Mouse (Mus musculus): ENCODE data around the gene Mbnl3. TPM values are rescaled to one million over a fixed set of nuclear protein-coding genes. Genes with fewer than 3 reads are reported as not detected.

The Mbnl3 gene
- polyA plus RNA-seq, 1 experiment from 2014 or later: 4.0 TPM

GRCm38 (mm10) chrX:51167976-51168375 lies 38.4 kb downstream of the Mbnl3 start:
- ATAC-seq (ENCODE audit: low FRiP score) (no peak), DNase-seq (ENCODE audit: low spot score) (no peak)
- H3K4me2 ChIP-seq (replicated peaks; ENCODE audit: low read depth, low read length): no peak overlapping the region
- no peaks in the 10 kb centered on the region for H3K4me1 ChIP-seq (replicated peaks; ENCODE audit: control insufficient read depth, insufficient read depth, low read length)
- no peaks in the 10 kb centered on the region for H3K36me3 ChIP-seq (ENCODE audit: control insufficient read depth, insufficient read depth, low read length)
- H3K27ac ChIP-seq (ENCODE audit: low read depth, low read length): no peak overlapping the region
- no peak overlapping the region for H3K4me3 ChIP-seq (ENCODE audit: low read depth, low read length)
- 91% methylated on average over 3 of the region's 3 CpGs for WGBS
- H3K9ac ChIP-seq (ENCODE audit: low read depth, low read length): no peak overlapping the region
- no peaks in the 10 kb centered on the region for H3K27me3 ChIP-seq (ENCODE audit: control insufficient read depth, insufficient read depth, low read length)
- no peaks in the 10 kb centered on the region for H3K9me3 ChIP-seq (ENCODE audit: control insufficient read depth, low read length)

- no peak for DNase-seq (ENCODE audit: low spot score)
- Histone ChIP-seq H3K27me3 (ENCODE audit: control insufficient read depth, insufficient read depth, low read length) (no peaks in the 10 kb centered on the region), H3K4me1 (replicated peaks; ENCODE audit: control insufficient read depth, insufficient read depth, low read length) (no peaks in the 10 kb centered on the region), H3K27ac (ENCODE audit: low read depth, low read length) (no peak overlapping the region), H3K9me3 (ENCODE audit: control insufficient read depth, low read length) (no peaks in the 10 kb centered on the region), H3K4me2 (replicated peaks; ENCODE audit: low read depth, low read length) (no peak overlapping the region), H3K36me3 (ENCODE audit: control insufficient read depth, insufficient read depth, low read length) (no peaks in the 10 kb centered on the region), H3K9ac (ENCODE audit: low read depth, low read length) (no peak overlapping the region), H3K4me3 (ENCODE audit: low read depth, low read length) (no peak overlapping the region)
- no peak for ATAC-seq (ENCODE audit: low FRiP score)
- WGBS: 80% methylated on average over 5 of the region's 5 CpGs
Observed at GRCm38 (mm10) chrX:51164766-51165165, 41.6 kb downstream of the Mbnl3 start.

- DNase-seq (ENCODE audit: low spot score) (no peak), ATAC-seq (ENCODE audit: low FRiP score) (no peak)
- Histone ChIP-seq H3K27ac (ENCODE audit: low read depth, low read length) (no peak overlapping the region), H3K4me1 (replicated peaks; ENCODE audit: control insufficient read depth, insufficient read depth, low read length) (no peaks in the 10 kb centered on the region), H3K9ac (ENCODE audit: low read depth, low read length) (no peak overlapping the region), H3K36me3 (ENCODE audit: control insufficient read depth, insufficient read depth, low read length) (no peaks in the 10 kb centered on the region), H3K4me3 (ENCODE audit: low read depth, low read length) (no peak overlapping the region), H3K4me2 (replicated peaks; ENCODE audit: low read depth, low read length) (no peak overlapping the region), H3K27me3 (ENCODE audit: control insufficient read depth, insufficient read depth, low read length) (no peaks in the 10 kb centered on the region), H3K9me3 (ENCODE audit: control insufficient read depth, low read length) (no peaks in the 10 kb centered on the region)
- WGBS: 60% methylated on average over 4 of the region's 4 CpGs
Observed at GRCm38 (mm10) chrX:51148436-51148835, 57.9 kb downstream of the Mbnl3 start.

- Histone ChIP-seq H3K4me2 (replicated peaks; ENCODE audit: low read depth, low read length) (no peak overlapping the region), H3K9ac (ENCODE audit: low read depth, low read length) (no peak overlapping the region), H3K27ac (ENCODE audit: low read depth, low read length) (no peak overlapping the region), H3K27me3 (ENCODE audit: control insufficient read depth, insufficient read depth, low read length) (no peaks in the 10 kb centered on the region), H3K4me3 (ENCODE audit: low read depth, low read length) (no peak overlapping the region), H3K9me3 (ENCODE audit: control insufficient read depth, low read length) (no peaks in the 10 kb centered on the region), H3K4me1 (replicated peaks; ENCODE audit: control insufficient read depth, insufficient read depth, low read length) (no peaks in the 10 kb centered on the region), H3K36me3 (ENCODE audit: control insufficient read depth, insufficient read depth, low read length) (no peaks in the 10 kb centered on the region)
- 28% methylated on average over 4 of the region's 4 CpGs for WGBS
- DNase-seq (ENCODE audit: low spot score) (peak; percentile 10), ATAC-seq (ENCODE audit: low FRiP score) (no peak)
Observed at GRCm38 (mm10) chrX:51146351-51146750, 60.0 kb downstream of the Mbnl3 start.

GRCm38 (mm10) chrX:51140055-51140454 lies 66.3 kb downstream of the Mbnl3 start:
- H3K9ac ChIP-seq (ENCODE audit: low read depth, low read length): no peak overlapping the region
- H3K4me1 ChIP-seq (replicated peaks; ENCODE audit: control insufficient read depth, insufficient read depth, low read length): no peaks in the 10 kb centered on the region
- H3K9me3 ChIP-seq (ENCODE audit: control insufficient read depth, low read length): no peaks in the 10 kb centered on the region
- no peaks in the 10 kb centered on the region for H3K27me3 ChIP-seq (ENCODE audit: control insufficient read depth, insufficient read depth, low read length)
- DNase-seq (ENCODE audit: low spot score): no peak
- H3K4me2 ChIP-seq (replicated peaks; ENCODE audit: low read depth, low read length): no peak overlapping the region
- WGBS: 71% methylated on average over 3 of the region's 3 CpGs
- no peak overlapping the region for H3K27ac ChIP-seq (ENCODE audit: low read depth, low read length)
- no peak overlapping the region for H3K4me3 ChIP-seq (ENCODE audit: low read depth, low read length)
- H3K36me3 ChIP-seq (ENCODE audit: control insufficient read depth, insufficient read depth, low read length): no peaks in the 10 kb centered on the region
- ATAC-seq (ENCODE audit: low FRiP score): no peak

- DNase-seq (ENCODE audit: low spot score): no peak
Observed at GRCm38 (mm10) chrX:51131325-51131724, 75.0 kb downstream of the Mbnl3 start.

GRCm38 (mm10) chrX:51102748-51103147 lies 103.6 kb downstream of the Mbnl3 start:
- WGBS: 77% methylated on average over 4 of the region's 4 CpGs
- Histone ChIP-seq H3K36me3 (ENCODE audit: control insufficient read depth, insufficient read depth, low read length) (no peaks in the 10 kb centered on the region), H3K4me1 (replicated peaks; ENCODE audit: control insufficient read depth, insufficient read depth, low read length) (no peaks in the 10 kb centered on the region), H3K9me3 (ENCODE audit: control insufficient read depth, low read length) (no peaks in the 10 kb centered on the region), H3K9ac (ENCODE audit: low read depth, low read length) (no peak overlapping the region), H3K4me2 (replicated peaks; ENCODE audit: low read depth, low read length) (no peak overlapping the region), H3K27ac (ENCODE audit: low read depth, low read length) (no peak overlapping the region), H3K27me3 (ENCODE audit: control insufficient read depth, insufficient read depth, low read length) (no peaks in the 10 kb centered on the region), H3K4me3 (ENCODE audit: low read depth, low read length) (no peak overlapping the region)
- ATAC-seq (ENCODE audit: low FRiP score) (no peak), DNase-seq (ENCODE audit: low spot score) (no peak)

More at GRCm38 (mm10) chrX:51131325-51131724, 75.0 kb downstream of the Mbnl3 start:
- no peaks in the 10 kb centered on the region for H3K9me3 ChIP-seq (ENCODE audit: control insufficient read depth, low read length)
- H3K27me3 ChIP-seq (ENCODE audit: control insufficient read depth, insufficient read depth, low read length): no peaks in the 10 kb centered on the region
- ATAC-seq (ENCODE audit: low FRiP score): no peak
- H3K36me3 ChIP-seq (ENCODE audit: control insufficient read depth, insufficient read depth, low read length): no peaks in the 10 kb centered on the region
- H3K27ac ChIP-seq (ENCODE audit: low read depth, low read length): no peak overlapping the region
- no peak overlapping the region for H3K4me2 ChIP-seq (replicated peaks; ENCODE audit: low read depth, low read length)
- H3K9ac ChIP-seq (ENCODE audit: low read depth, low read length): no peak overlapping the region
- WGBS: 90% methylated on average over 3 of the region's 3 CpGs
- no peaks in the 10 kb centered on the region for H3K4me1 ChIP-seq (replicated peaks; ENCODE audit: control insufficient read depth, insufficient read depth, low read length)
- no peak overlapping the region for H3K4me3 ChIP-seq (ENCODE audit: low read depth, low read length)

- WGBS: 84% methylated on average over 6 of the region's 6 CpGs
- H3K27me3 ChIP-seq (ENCODE audit: control insufficient read depth, insufficient read depth, low read length): no peaks in the 10 kb centered on the region
- H3K36me3 ChIP-seq (ENCODE audit: control insufficient read depth, insufficient read depth, low read length): no peaks in the 10 kb centered on the region
- DNase-seq (ENCODE audit: low spot score): no peak
- no peaks in the 10 kb centered on the region for H3K9me3 ChIP-seq (ENCODE audit: control insufficient read depth, low read length)
- no peak overlapping the region for H3K9ac ChIP-seq (ENCODE audit: low read depth, low read length)
- ATAC-seq (ENCODE audit: low FRiP score): no peak
- no peaks in the 10 kb centered on the region for H3K4me1 ChIP-seq (replicated peaks; ENCODE audit: control insufficient read depth, insufficient read depth, low read length)
- no peak overlapping the region for H3K4me3 ChIP-seq (ENCODE audit: low read depth, low read length)
- no peak overlapping the region for H3K4me2 ChIP-seq (replicated peaks; ENCODE audit: low read depth, low read length)
- no peak overlapping the region for H3K27ac ChIP-seq (ENCODE audit: low read depth, low read length)
Observed at GRCm38 (mm10) chrX:51084972-51085371, 121.4 kb downstream of the Mbnl3 start.

GRCm38 (mm10) chrX:51084211-51084610 lies 122.1 kb downstream of the Mbnl3 start:
- no peaks in the 10 kb centered on the region for H3K36me3 ChIP-seq (ENCODE audit: control insufficient read depth, insufficient read depth, low read length)
- ATAC-seq (ENCODE audit: low FRiP score): no peak
- H3K4me3 ChIP-seq (ENCODE audit: low read depth, low read length): no peak overlapping the region
- H3K9me3 ChIP-seq (ENCODE audit: control insufficient read depth, low read length): no peaks in the 10 kb centered on the region
- no peak overlapping the region for H3K27ac ChIP-seq (ENCODE audit: low read depth, low read length)
- no peak for DNase-seq (ENCODE audit: low spot score)
- WGBS: 81% methylated on average over 1 of the region's 1 CpGs
- no peak overlapping the region for H3K4me2 ChIP-seq (replicated peaks; ENCODE audit: low read depth, low read length)
- no peak overlapping the region for H3K9ac ChIP-seq (ENCODE audit: low read depth, low read length)
- H3K4me1 ChIP-seq (replicated peaks; ENCODE audit: control insufficient read depth, insufficient read depth, low read length): no peaks in the 10 kb centered on the region
- no peaks in the 10 kb centered on the region for H3K27me3 ChIP-seq (ENCODE audit: control insufficient read depth, insufficient read depth, low read length)
